Mouse (Mus musculus): ENCODE results near the gene Cxcl15.

DNA sequence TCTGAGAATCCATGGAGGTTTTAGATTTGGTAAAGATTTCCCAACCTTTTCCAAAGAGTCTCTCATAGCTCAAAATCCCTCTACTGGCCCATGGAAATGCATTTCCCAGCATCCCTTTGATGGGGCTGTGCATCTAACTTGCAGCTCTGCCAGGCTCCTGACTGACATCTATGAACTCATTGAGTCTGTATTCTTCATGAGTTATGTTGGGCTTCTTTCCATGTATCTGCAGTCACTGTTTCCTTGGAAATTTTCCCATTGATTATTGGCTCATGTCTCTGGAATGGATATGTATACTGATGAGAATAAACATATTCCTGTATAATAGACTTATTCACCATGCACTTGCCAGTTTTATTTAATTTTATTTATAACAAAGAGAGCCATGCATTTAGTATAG, 11.7 kb downstream of the Cxcl15 start:
- TF ChIP-seq GATA1 (IDR thresholded peaks at IDR 0.05; ENCODE audit: borderline replicate concordance, low read length) (no peak), FLI1 (IDR thresholded peaks at IDR 0.05; ENCODE audit: low read length) (no peak)

Data from megakaryocyte, embryonic 14.5 days (primary cell).